Mouse (Mus musculus) neural tube, embryonic 12.5 days (tissue): ENCODE results near the gene Tbc1d9b. TPM values are rescaled to one million over a fixed set of nuclear protein-coding genes. Genes with fewer than 3 reads are reported as not detected.
"Not testable (repeated sequence)": the region's sequence is repeated elsewhere in the genome, so short reads cannot be mapped to it uniquely, and the experiment has no call there.

Experiments used
- ATAC-seq: fragments of 200-750 bp; cut with Nextera tagmentation; 2 replicates; pipeline ENCODE4 v1.8.0; 2017; ENCODE audit warnings: low read depth, mild to moderate bottlenecking, moderate TSS enrichment, moderate library complexity; ENCODE audit not compliant: low FRiP score
- H3K27ac ChIP-seq: fragments of 300-500 bp; sonication (generic); 2 replicates; pipeline ENCODE4 v1.5.1; 2016
- H3K27me3 ChIP-seq: fragments of 300-500 bp; sonication (generic); replicated peaks from 2 replicates; pipeline ENCODE4 v1.6.1; 2016; ENCODE audit warnings: mild to moderate bottlenecking
- H3K36me3 ChIP-seq: fragments of 300-500 bp; sonication (generic); 2 replicates; pipeline ENCODE4 v1.6.1; 2016; ENCODE audit warnings: mild to moderate bottlenecking
- H3K4me1 ChIP-seq: fragments of 300-500 bp; sonication (generic); 2 replicates; pipeline ENCODE4 v1.6.1; 2016
- H3K4me2 ChIP-seq: fragments of 300-500 bp; sonication (generic); replicated peaks from 2 replicates; pipeline ENCODE4 v1.6.1; 2016; ENCODE audit warnings: mild to moderate bottlenecking
- H3K4me3 ChIP-seq: fragments of 300-500 bp; sonication (generic); 2 replicates; pipeline ENCODE4 v1.5.1; 2016
- H3K9ac ChIP-seq: fragments of 300-500 bp; sonication (generic); 2 replicates; pipeline ENCODE4 v1.6.1; 2016; ENCODE audit warnings: mild to moderate bottlenecking
- H3K9me3 ChIP-seq: fragments of 300-500 bp; sonication (generic); 2 replicates; pipeline ENCODE4 v1.6.1; 2016; ENCODE audit warnings: mild to moderate bottlenecking
- WGBS: fragments of 180-500 bp; shearing (Covaris S2); methylation state at CpG from one replicate; pipeline ENCODE4 v1.1.7; 2016; 5-methylcytosine and 5-hydroxymethylcytosine counted together
- polyA plus RNA-seq: library from polyadenylated mRNA; unstranded; fragments of >200 nt; fragmentation: Nextera tagmentation; extraction: Ambion mirVana; gene quantifications from 2 replicates; pipeline ENCODE4 v1.2.1, GENCODE M21; 2016

The Tbc1d9b gene
- polyA plus RNA-seq, 1 experiment from 2014 or later, result 39.8 TPM

- no peak for ATAC-seq
- H3K9me3 ChIP-seq, result no peaks in the 10 kb centered on the region
- no peak overlapping the region for H3K4me3 ChIP-seq
- no peaks in the 10 kb centered on the region for H3K4me1 ChIP-seq
- H3K27ac ChIP-seq, result no peak overlapping the region
- 82% methylated on average over 4 of the region's 4 CpGs for WGBS
- H3K27me3 ChIP-seq, result no peaks in the 10 kb centered on the region
- no peak overlapping the region for H3K4me2 ChIP-seq
- peaks cover 90% of the 10 kb centered on the region for H3K36me3 ChIP-seq
- H3K9ac ChIP-seq, result no peak overlapping the region
Observed at GRCm38 (mm10) chr11:50159347-50159746, 28.2 kb downstream of the Tbc1d9b start.

GRCm38 (mm10) chr11:50161578-50162304, 30.5 kb downstream of the Tbc1d9b start:
- 67% methylated on average over 10 of the region's 10 CpGs for WGBS
- Histone ChIP-seq H3K27me3 (no peaks in the 10 kb centered on the region), H3K9me3 (no peaks in the 10 kb centered on the region), H3K27ac (no peak overlapping the region), H3K4me3 (no peak overlapping the region), H3K9ac (no peak overlapping the region), H3K4me1 (no peaks in the 10 kb centered on the region), H3K36me3 (peaks cover 82% of the 10 kb centered on the region), H3K4me2 (no peak overlapping the region)
- ATAC-seq, result 0 out of 2 replicates have a peak, but pooled peaks have one; percentile 34

GRCm38 (mm10) chr11:50162338-50163050, 31.3 kb downstream of the Tbc1d9b start:
- H3K9me3 ChIP-seq, result no peaks in the 10 kb centered on the region
- H3K4me3 ChIP-seq, result no peak overlapping the region
- H3K36me3 ChIP-seq, result peaks cover 75% of the 10 kb centered on the region
- WGBS, result 98% methylated on average over 3 of the region's 3 CpGs
- no peak overlapping the region for H3K4me2 ChIP-seq
- H3K27me3 ChIP-seq, result no peaks in the 10 kb centered on the region
- no peaks in the 10 kb centered on the region for H3K4me1 ChIP-seq
- no peak for ATAC-seq
- no peak overlapping the region for H3K9ac ChIP-seq
- H3K27ac ChIP-seq, result no peak overlapping the region

DNA sequence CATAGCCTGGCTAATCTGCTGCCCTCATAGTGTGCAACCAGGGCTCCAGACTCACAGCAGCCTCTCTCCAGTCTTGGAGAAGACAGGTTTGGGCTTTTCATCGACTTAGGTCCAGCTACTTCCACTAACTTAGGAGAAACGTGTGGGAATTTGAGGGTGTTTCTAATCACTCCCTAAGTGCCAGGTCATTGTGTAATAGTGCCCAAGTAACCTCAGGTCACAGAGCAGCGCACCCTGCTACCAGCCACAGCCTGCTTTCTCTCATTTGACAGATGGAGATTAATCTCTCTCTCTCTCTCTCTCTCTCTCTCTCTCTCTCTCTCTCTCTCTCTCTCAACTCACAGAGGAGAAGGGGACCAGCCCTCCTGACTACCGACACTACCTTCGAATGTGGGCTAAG, 37.2 kb downstream of the Tbc1d9b start:
- no peak for ATAC-seq
- peaks cover 64% of the 10 kb centered on the region for H3K36me3 ChIP-seq
- H3K4me2 ChIP-seq, result no peak overlapping the region
- H3K4me1 ChIP-seq, result no peaks in the 10 kb centered on the region
- no peaks in the 10 kb centered on the region for H3K27me3 ChIP-seq
- no peaks in the 10 kb centered on the region for H3K9me3 ChIP-seq
- WGBS, result 88% methylated on average over 5 of the region's 5 CpGs
- H3K9ac ChIP-seq, result no peak overlapping the region
- H3K27ac ChIP-seq, result no peak overlapping the region
- no peak overlapping the region for H3K4me3 ChIP-seq

DNA sequence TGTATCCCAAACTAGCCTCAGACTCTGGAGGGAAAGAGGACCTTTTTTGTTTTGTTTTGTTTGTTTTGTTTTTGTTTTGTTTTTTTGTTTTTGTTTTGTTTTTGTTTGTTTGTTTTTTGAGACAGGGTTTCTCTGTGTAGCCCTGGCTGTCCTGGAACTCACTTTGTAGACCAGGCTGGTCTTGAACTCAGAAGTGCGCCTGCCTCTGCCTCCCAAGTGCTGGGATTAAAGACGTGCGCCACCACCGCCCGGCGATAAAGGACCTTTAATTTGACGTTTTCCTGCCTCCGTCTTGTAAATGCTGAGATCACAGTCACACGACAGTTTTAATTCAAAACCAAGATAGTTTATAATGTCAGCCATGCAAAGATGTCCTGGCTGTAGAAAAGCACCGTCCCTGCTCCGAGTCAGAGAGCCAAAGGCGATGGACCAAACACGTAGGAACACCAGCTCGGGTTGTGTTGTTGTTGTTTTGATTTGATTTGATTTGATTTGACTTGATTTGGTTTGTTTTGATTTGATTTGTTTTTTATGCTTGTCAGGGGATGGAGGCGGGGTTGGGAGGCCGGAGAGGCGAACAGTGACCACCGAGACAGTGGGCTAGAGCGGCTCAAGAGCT, 43.0 kb downstream of the Tbc1d9b start, which contains the start of gene Mrnip:
Mrnip (plus strand) TSS at position 334 of the 619 bp plus-strand sequence.
- Histone ChIP-seq H3K9ac (peak within 1 kb of the TSS; percentile 65), H3K4me3 (peak within 1 kb of the TSS; percentile 66), H3K27ac (peak within 1 kb of the TSS; percentile 22; the same call in 1 of the 2 replicates), H3K36me3 (peaks cover 46% of the 10 kb centered on the region), H3K4me2 (peak within 1 kb of the TSS; percentile 74)
- 6% methylated on average over 19 of the region's 19 CpGs for WGBS
- not testable (repeated sequence) for H3K27me3 ChIP-seq, H3K9me3 ChIP-seq, H3K4me1 ChIP-seq
- peak; percentile 35 for ATAC-seq

DNA sequence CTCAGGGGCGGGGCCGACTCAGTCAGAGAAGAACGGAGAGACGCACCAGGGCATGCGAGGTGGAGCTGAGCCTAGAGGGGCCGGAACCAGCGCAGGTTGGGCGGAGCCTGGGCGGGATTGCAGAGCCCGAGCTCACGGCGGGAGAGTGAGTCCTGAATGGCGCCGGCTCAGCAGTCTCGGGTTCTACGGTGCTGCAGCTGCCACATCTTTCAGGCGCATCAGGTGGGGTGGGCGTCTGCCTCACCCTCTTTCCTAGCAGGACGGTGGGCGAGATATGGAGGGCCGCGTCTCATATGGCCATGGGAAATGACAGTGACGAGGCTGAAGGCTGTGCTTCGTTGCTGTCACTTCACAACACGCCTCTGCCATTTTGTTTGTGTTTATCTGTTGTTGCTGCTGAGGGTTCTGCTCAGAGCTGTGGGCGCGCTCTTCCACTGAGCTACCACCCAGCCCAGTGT, 43.6 kb downstream of the Tbc1d9b start:
- Histone ChIP-seq H3K27me3 (no peaks in the 10 kb centered on the region), H3K4me2 (peak overlapping the region; percentile 74), H3K9ac (peak overlapping the region; percentile 65), H3K4me3 (peak overlapping the region; percentile 66), H3K4me1 (peaks cover 6% of the 10 kb centered on the region), H3K9me3 (no peaks in the 10 kb centered on the region), H3K36me3 (peaks cover 40% of the 10 kb centered on the region), H3K27ac (peak overlapping the region; percentile 22; the same call in 1 of the 2 replicates)
- 0% methylated on average over 27 of the region's 27 CpGs for WGBS
- peak; percentile 99 for ATAC-seq

DNA sequence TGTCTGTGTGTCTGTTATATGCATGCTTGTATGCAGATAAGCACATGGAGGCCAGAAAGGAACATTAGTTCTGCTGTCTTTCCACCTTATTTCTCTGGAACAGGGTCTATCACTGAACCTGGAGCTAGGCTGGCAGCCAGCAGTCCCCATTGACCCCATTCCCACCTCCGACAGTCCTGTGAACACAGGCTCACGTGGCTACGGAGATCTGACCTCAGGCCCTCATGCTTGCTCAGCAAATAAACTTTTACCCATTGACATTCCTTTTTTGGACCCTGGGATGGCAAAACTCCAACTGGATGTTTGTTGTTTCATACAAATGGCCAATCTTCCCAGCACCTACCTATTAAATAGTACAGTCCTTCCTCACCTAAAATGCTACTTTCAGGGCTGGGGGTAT, 45.2 kb downstream of the Tbc1d9b start:
- H3K9me3 ChIP-seq, result no peaks in the 10 kb centered on the region
- H3K27ac ChIP-seq, result no peak overlapping the region
- H3K9ac ChIP-seq, result no peak overlapping the region
- H3K36me3 ChIP-seq, result peaks cover 30% of the 10 kb centered on the region
- 87% methylated on average over 3 of the region's 3 CpGs for whole genome bisulfite sequencing
- no peak for ATAC-seq
- peaks cover 6% of the 10 kb centered on the region for H3K4me1 ChIP-seq
- no peaks in the 10 kb centered on the region for H3K27me3 ChIP-seq
- no peak overlapping the region for H3K4me2 ChIP-seq
- H3K4me3 ChIP-seq, result no peak overlapping the region

DNA sequence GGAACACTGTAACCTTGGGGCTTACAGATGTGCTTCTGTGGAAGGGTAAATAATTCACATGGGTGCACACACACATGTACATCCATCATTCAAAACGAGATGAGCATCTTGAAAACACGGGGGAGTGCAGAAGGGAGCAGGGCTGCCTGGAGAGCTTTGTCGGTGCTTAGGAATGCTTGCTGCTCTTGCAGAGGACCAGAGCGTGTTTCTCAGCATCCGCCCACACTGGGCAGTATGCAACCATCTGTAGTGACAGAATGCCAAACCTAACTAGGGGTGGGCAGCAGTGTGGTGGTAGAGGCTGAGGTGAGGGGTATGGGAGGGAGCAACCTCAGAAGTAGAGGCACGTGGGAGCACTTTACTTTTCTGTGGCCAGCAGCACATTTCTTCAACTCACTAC, 45.9 kb downstream of the Tbc1d9b start:
- ATAC-seq, result no peak
- Histone ChIP-seq H3K9ac (no peak overlapping the region), H3K4me2 (no peak overlapping the region), H3K4me3 (no peak overlapping the region), H3K27me3 (no peaks in the 10 kb centered on the region), H3K4me1 (peaks cover 6% of the 10 kb centered on the region), H3K27ac (no peak overlapping the region), H3K36me3 (peaks cover 27% of the 10 kb centered on the region), H3K9me3 (no peaks in the 10 kb centered on the region)
- 77% methylated on average over 6 of the region's 6 CpGs for WGBS

DNA sequence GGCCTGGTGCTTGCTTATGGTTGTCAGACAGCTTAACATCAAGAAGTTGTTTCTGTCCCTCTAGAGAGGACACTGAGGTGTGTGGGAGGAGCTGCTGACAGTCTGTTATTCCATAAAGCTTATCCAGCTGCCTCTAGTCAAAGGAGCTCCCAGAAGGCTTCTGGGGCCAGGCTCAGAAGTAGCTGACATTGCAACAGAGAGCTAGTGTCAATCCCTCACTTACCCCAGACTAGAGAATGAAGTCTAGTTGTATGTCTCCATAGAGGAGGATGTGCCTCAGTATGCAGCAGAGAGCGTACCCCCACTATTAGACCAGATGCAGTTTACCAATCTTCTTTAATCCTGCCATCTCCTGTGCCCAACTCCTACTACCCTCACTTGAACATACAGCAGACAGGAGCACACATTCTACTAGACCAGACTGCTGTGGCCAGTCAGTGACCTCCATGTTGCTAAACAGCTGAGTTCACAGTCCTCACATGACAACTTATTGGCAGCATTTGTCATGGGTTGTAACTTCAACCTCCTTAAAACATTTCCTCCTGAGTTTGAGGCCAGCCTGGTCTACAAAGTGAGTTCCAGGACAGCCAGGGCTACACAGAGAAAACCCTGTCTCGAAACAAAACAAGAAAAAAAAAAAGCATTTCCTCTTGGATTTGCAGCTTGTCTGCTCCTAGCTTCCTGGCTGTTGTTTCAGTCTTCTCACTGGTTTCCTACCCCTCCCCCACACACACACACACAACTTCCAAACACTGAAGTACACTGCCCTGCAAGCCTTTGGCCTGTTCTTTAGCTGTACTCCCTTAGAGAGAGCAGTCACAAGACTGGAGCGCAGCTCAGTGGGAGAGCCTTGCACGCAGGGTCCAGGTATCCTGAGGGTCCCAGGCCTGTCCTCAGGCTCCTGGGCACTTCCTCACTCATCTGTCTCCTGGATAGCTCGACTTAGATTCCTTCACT, 47.6 kb downstream of the Tbc1d9b start:
- WGBS, result 85% methylated on average over 5 of the region's 5 CpGs
- Histone ChIP-seq H3K36me3 (peaks cover 39% of the 10 kb centered on the region), H3K27me3 (no peaks in the 10 kb centered on the region), H3K4me3 (no peak overlapping the region), H3K9ac (no peak overlapping the region), H3K9me3 (no peaks in the 10 kb centered on the region), H3K4me2 (no peak overlapping the region), H3K4me1 (peaks cover 6% of the 10 kb centered on the region), H3K27ac (no peak overlapping the region)
- ATAC-seq, result no peak

GRCm38 (mm10) chr11:50180478-50181231, 49.5 kb downstream of the Tbc1d9b start:
- WGBS, result 81% methylated on average over 6 of the region's 6 CpGs
- Histone ChIP-seq H3K4me3 (no peak overlapping the region), H3K4me1 (no peaks in the 10 kb centered on the region; the same call in 1 of the 2 replicates), H3K9ac (no peak overlapping the region), H3K4me2 (no peak overlapping the region), H3K27ac (no peak overlapping the region), H3K9me3 (no peaks in the 10 kb centered on the region), H3K36me3 (peaks cover 42% of the 10 kb centered on the region), H3K27me3 (no peaks in the 10 kb centered on the region)
- ATAC-seq, result no peak

DNA sequence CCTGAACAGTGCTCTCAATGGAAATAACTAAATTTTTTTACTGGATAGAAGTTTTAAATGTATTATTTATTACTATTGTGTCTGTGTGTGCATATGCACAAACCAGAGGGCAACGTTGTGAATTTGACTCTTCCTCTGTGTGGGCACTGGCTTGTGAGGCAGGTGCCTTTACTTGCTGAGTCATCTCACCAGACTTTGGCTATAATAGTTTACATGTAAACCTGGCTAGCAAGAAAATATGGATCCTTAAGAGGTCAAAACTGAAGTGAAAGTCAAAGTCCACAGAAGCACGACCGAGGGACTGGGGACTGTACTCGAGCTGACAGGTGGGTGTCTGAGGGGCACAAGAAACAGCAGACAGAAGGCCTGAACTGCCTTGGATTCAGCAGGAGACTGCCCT, 51.5 kb downstream of the Tbc1d9b start:
- H3K36me3 ChIP-seq, result peaks cover 33% of the 10 kb centered on the region
- WGBS, result 92% methylated on average over 4 of the region's 4 CpGs
- no peak overlapping the region for H3K4me2 ChIP-seq
- no peaks in the 10 kb centered on the region for H3K27me3 ChIP-seq
- no peak overlapping the region for H3K4me3 ChIP-seq
- H3K4me1 ChIP-seq, result no peaks in the 10 kb centered on the region
- H3K9me3 ChIP-seq, result no peaks in the 10 kb centered on the region
- no peak overlapping the region for H3K9ac ChIP-seq
- no peak for ATAC-seq
- H3K27ac ChIP-seq, result no peak overlapping the region
